Mouse (Mus musculus) monocyte, adult 5-6 weeks (primary cell): ENCODE data around the gene Tmem253. TPM values are rescaled to one million over a fixed set of nuclear protein-coding genes. Genes with fewer than 3 reads are reported as not detected.

Source experiments
- ATAC-seq: fragments of 153-309, 156-312 bp; replicated peaks from 2 replicates; pipeline ENCODE4 v1.8.0; 2017; ENCODE audit warnings: mild to moderate bottlenecking; ENCODE audit not compliant: low TSS enrichment, insufficient number of reproducible peaks, severe bottlenecking, poor library complexity, low FRiP score
- total RNA-seq: library from RNA; stranded (forward); fragments of 200-1000, 200-491, 200-594 nt; gene quantifications from 3 replicates; pipeline ENCODE4 v1.2.3, GENCODE M21; 2017

Gene Tmem253
- total RNA-seq, 1 experiment from 2014 or later = not detected

DNA sequence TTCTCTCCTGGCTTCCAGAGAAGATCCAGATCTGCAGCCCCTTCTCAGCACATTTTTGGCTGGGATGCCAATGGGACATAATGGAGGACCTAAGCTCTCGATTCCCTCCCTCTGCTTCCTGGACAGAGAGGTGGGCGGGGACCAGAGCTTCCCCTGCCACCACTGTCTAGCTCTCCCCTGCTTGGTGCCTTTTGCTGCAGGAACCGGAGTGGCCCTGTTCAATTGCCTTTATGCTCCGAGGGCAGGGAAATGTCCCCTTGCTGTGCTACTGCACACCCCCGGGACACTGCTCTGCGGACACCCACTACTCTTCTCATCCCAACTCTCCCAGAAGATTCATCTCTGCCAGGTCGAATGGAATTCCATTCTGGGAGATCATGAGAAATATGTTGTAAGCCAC, 10.3 kb upstream of the Tmem253 start:
- no peak for ATAC-seq

DNA sequence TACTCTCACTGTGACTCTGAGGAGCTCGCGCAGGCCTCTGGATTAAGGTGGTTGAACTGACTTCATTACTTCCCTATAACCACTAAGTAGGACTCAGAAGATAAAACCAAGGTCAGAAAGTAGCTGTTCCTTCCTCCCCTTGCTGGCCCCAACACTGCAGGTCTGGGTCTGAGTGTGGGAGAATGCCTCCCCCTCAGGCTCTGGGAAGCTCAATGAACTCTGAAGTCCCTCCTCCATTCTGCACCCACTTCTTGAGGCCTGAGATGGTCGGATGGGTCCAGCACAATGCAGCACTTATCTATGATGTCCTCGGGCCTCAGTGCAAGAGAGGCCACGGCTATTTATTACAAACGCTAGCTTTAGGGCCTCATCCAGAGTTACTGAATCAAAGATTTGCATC, 9.8 kb upstream of the Tmem253 start:
- no peak for ATAC-seq

- ATAC-seq = no peak
Observed at GRCm38 (mm10) chr14:52006241-52006640, 9.2 kb upstream of the Tmem253 start.

- no peak for ATAC-seq
Observed at GRCm38 (mm10) chr14:52006771-52007170, 8.7 kb upstream of the Tmem253 start.

- ATAC-seq = peak; percentile 82
Observed at GRCm38 (mm10) chr14:52008321-52009203, 6.9 kb upstream of the Tmem253 start.

- ATAC-seq = no peak
Observed at GRCm38 (mm10) chr14:52009361-52009760, 6.1 kb upstream of the Tmem253 start.

DNA sequence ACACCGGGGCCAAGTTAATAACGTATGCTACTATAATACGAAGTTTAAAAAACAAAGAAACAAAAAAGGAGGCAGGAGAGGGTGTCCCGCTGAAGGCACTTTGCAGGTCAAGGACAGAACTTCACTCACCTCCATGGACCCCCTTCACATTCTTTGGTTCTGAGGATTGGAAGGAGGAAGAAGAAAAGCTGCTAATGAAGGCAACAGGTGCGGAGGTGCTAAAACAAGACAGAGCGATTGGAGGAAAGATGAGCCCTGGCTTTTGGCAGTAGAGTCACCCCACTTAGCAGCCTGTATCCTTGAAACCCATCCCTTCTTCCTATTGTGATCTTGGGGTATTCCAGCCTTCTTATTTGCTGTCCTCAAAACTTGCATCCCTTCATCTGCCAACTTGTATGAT, 5.6 kb upstream of the Tmem253 start:
- ATAC-seq = no peak

- no peak for ATAC-seq
Observed at GRCm38 (mm10) chr14:52010446-52011111, 4.9 kb upstream of the Tmem253 start.

GRCm38 (mm10) chr14:52011683-52012082, 3.8 kb upstream of the Tmem253 start:
- no peak for ATAC-seq

- ATAC-seq = no peak
Observed at GRCm38 (mm10) chr14:52012085-52012484, 3.4 kb upstream of the Tmem253 start.

GRCm38 (mm10) chr14:52012553-52012952, 2.9 kb upstream of the Tmem253 start:
- ATAC-seq = no peak

DNA sequence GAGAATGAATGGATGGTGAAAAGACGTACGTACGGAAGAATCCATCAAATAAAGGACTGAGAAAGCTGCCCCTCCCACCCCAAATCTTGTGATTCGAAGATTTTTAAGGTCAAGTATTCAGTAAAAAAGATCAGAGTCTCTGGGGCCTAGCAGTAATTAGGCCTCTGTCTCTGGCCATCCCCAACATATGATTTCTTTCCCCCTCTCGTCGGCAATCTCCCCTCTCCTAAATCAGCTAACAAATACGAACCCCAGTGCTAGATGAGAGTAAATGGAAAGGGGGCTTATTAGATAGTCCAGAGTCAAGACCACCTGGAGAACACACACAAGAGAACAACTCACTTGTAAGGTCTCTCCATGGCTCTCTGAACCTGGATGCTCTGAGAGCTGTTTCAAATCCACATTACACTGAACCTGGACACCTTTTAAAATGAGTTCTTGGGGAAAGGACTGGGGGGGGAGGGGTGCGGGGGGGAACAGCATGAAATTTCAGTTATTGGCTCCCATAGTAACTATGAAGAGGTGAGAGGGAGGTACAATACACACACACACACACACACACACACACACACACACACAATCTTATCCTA, 2.3 kb upstream of the Tmem253 start:
- no peak for ATAC-seq

DNA sequence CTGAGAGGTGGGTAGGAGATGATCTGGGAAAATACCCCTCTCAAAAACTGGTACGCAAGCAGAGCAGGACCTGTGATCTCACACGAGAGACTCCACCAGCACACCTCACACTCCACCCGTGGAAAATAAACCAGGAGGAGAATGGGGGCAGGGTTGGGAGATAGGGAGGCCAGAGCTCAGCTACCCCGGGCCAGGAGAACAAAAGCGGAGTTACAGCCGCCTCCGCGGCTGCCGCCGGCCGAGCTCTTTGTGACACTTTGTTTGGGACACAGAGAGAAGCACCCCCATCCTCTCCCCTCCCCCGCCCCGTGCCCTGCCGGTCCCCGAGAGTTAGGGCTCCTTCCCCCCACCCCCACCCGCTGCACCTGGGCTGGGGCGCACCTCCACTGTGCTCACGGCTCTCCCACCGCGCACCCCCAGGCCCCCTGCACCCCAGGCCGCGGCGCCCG, 1.7 kb upstream of the Tmem253 start:
- no peak; the same call in 1 of the 2 replicates for ATAC-seq

DNA sequence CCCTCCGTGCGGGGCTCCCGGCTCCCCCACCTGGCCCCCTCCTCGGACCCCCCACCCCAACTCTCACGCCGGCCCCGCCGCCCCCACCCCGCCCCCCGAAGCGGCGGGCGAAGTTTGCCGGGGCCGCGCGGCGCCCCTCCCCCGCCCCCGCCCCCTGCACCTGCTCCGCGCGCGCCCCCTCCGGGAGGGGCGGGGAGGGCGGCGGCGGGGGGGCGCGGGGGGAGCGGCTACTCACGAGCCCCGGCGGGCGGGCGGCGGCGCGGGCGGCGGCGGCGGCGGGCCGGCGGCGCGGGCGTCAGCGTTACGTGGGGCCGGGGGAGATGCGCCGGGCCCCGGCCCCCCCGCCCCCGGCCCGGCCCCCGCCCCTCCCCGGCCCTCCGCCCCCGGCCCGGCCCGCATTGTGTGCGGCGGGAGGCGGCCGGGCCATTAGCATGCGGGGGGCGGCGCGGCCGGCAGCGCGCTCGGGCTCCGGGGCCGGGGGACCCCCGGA, 1.1 kb upstream of the Tmem253 start:
- ATAC-seq = no peak

DNA sequence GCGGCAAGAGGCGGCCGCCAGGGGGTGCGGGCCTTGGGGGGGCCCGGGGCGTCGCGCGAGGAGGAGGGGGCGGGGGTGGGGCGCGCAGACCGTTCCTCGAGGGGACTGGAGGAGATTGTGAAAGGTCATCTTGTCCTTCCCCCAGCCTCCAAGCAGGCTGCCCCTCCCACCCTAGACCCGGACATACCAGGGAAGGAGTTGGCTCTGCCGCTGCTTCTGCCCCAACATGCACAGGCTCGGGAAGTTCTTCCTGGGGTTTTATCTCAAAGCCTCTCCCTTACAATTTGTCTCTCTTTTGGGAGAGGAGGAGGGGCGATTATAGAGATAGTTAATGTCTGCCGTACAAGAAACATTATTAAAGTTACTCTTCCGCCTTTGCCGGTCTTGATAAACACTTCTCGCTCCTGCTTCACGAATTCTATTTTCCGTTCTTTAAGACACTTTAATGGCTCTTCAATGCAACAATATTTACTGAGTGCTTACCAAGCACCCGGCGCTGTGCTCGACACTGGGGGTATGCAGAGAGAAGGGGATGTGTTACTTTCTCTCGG, 622 bp upstream of the Tmem253 start:
- no peak for ATAC-seq

DNA sequence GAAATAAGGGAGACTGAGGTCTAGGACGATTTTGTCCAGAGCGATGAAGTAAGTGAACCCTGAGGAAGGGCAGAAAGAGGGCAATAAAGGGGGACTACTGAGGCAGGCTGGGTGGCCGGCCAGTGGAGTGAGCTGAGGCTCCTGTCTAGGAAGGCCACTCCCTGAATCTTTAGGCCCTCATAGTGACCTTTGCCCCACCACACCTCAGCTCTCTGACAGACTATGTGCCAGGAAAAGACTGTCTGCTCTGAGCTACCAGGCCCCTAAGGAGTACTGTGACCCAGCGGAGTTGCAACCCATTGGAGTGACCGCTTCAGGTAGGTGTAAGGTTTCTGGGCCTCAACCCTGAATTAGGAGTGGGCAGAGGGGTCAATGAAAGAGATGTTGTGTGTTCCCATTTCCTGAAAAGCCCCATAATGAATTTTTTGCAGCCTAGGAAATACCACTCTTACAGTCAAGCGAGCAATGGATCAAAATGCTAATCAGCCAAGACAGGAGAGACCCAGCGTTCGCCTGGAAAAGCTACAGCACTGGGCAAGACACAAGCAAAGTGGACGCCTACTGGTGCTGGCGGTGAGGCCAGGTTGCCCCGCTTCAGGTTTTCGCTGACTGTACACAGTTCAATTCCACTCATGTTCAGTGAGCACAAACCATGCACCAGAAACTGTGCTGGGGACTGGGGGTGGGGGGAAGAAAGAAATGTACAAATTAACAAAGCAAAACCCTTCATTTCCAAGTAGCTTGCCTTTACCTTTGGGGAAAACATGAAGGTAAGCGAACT, 1.4 kb downstream of the Tmem253 start:
- ATAC-seq = no peak

- no peak for ATAC-seq
Observed at GRCm38 (mm10) chr14:52017662-52018061, 2.2 kb downstream of the Tmem253 start.

GRCm38 (mm10) chr14:52018248-52019050, 3.0 kb downstream of the Tmem253 start:
- ATAC-seq = no peak
